Comparison of ENCODE assay signal across 23 mouse cellular contexts in genomic region chr9:29244006-29244405, GRCm38 (mm10).
DNase-seq lines count a peak whose midpoint lies in the region; ATAC-seq and TF ChIP-seq lines count a peak whose summit lies in the region.
"Had no signal": no experiment of that assay in that cellular context is flagged by ENCODE, and none has a peak within 500 bp of the region (broad histone marks: within the 10 kb centered on the region; RNA-seq: fewer than 3 reads in every experiment).

No protein-coding gene starts in this region.

- H3K4me3 ChIP-seq in cerebellum, adult 2 months (replicated peaks; ENCODE audit: insufficient read depth, low read depth, low read length) = no peak overlapping the region
- H3K4me3 ChIP-seq: embryonic facial prominence, embryonic 13.5 days; embryonic facial prominence, embryonic 15.5 days; erythroblast, embryonic 14.5 days; forebrain, embryonic 10.5 days; forebrain, embryonic 12.5 days had no signal

- H3K27me3 ChIP-seq in cerebellum, adult 2 months (ENCODE audit: control insufficient read depth, insufficient read depth, low read length) = no peaks in the 10 kb centered on the region
- H3K27me3 ChIP-seq: CH12.LX; embryonic facial prominence, embryonic 13.5 days; embryonic facial prominence, embryonic 15.5 days; Patski had no signal

- DNase-seq in cerebellum, adult 11 months = peak; percentile 35
- DNase-seq in cerebellum, adult 2 months = peak in 1 of 2 experiments; percentile 81
- DNase-seq in cerebellum, postnatal 4 days (ENCODE audit: low spot score in 2 of 2) = no peak
- DNase-seq in brain, adult 2 months (ENCODE audit: low read depth, low spot score) = peak; percentile 77
- peak; percentile 39 to 59 for DNase-seq in cerebellum, postnatal 10 days
- DNase-seq in urinary bladder, postnatal 4 days (ENCODE audit: low spot score in 2 of 2) = no peak
- DNase-seq: adrenal gland, adult 8-10 months; adrenal gland, postnatal 14 days; adrenal gland, postnatal 36 days; B cell, adult 2 months; embryo, embryonic 11 days had no signal

- ATAC-seq in cerebellum, adult (ENCODE audit: insufficient number of reproducible peaks, low FRiP score, low TSS enrichment) = no peak
- ATAC-seq: activated CD4-positive, CD25-positive, alpha-beta regulatory T cell, adult 4 months; CD4-positive, CD25-positive, alpha-beta regulatory T cell, adult 4 months; forebrain, embryonic 14.5 days; forebrain, embryonic 16.5 days; Patski had no signal

- TF ChIP-seq POLR2A in cerebellum, adult 2 months (IDR thresholded peaks at IDR 0.05; ENCODE audit: borderline replicate concordance, insufficient read depth, low read length) = no peak

- 13% methylated on average over 2 of the region's 2 CpGs for WGBS in cerebellum, adult 2 months

- peak overlapping the region; percentile 71; the same call in 1 of the 2 replicates for H3K27ac ChIP-seq in cerebellum, adult 2 months (ENCODE audit: insufficient read depth, low read length)
- H3K27ac ChIP-seq: embryonic facial prominence, embryonic 13.5 days; embryonic facial prominence, embryonic 15.5 days; forebrain, embryonic 10.5 days; forebrain, embryonic 12.5 days had no signal

- peaks cover 51% of the 10 kb centered on the region for H3K4me1 ChIP-seq in cerebellum, adult 2 months (ENCODE audit: control insufficient read depth, insufficient read depth, low read length)
- H3K4me1 ChIP-seq: embryonic facial prominence, embryonic 15.5 days had no signal

- TF ChIP-seq CTCF in cerebellum, adult 2 months (IDR thresholded peaks at IDR 0.05; ENCODE audit: borderline replicate concordance, insufficient read depth, low read depth, low read length) = no peak

Comparison
In these comparisons a context has a peak if more than half of its experiments do, and no peak if none do; other contexts are left out.
1. DNase-seq: peak in cerebellum, adult 11 months (single experiment), brain, adult 2 months (single experiment) and cerebellum, postnatal 10 days (2 of 2); none in cerebellum, postnatal 4 days (0 of 2) and urinary bladder, postnatal 4 days (0 of 2).